Comparison of ENCODE assay signal across 8 mouse cellular contexts in the genomic region with DNA sequence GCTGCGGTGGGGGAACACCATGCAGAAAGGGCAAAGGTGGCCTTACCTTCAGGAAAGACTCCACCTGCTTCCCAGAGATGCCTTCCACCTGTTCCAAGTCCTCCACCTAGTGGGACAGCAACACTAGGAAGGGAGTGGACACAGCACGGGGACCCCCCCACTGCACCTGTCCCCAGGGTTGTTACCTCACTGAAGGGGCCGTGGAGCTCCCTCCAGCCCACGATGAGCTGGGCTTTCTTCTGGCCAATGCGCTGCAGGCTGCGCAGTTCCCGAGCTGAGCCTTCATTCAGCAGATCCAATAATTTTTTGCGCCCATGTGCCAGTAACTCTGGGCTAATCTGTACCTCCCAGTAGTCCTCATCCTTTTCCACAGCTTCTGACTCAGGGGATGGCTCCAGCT. TPM values are rescaled to one million over a fixed set of nuclear protein-coding genes. Genes with fewer than 3 reads are reported as not detected.
DNase-seq lines count a peak whose midpoint lies in the region; ATAC-seq and TF ChIP-seq lines count a peak whose summit lies in the region.

No protein-coding gene starts in this region.

- no peak for ATAC-seq in liver, embryonic 11.5 days (replicated peaks; ENCODE audit: low FRiP score)

- TF ChIP-seq CTCF in gastrocnemius, adult 2 months (IDR thresholded peaks at IDR 0.05), result no peak
- TF ChIP-seq CTCF in testis, adult 2 months (IDR thresholded peaks at IDR 0.05; ENCODE audit: control insufficient read depth, insufficient read depth, insufficient replicate concordance, low read depth, low read length), result no peak

- no peaks in the 10 kb centered on the region; the same call in 1 of the 2 replicates for H3K36me3 ChIP-seq in testis, adult 2 months (ENCODE audit: control insufficient read depth, insufficient read depth, low read length)
- peaks cover 55% of the 10 kb centered on the region for H3K36me3 ChIP-seq in liver, embryonic 11.5 days (ENCODE audit: control insufficient read depth, insufficient read depth, low read length)

- peak overlapping the region; percentile 98 for H3K27ac ChIP-seq in gastrocnemius, adult 2 months
- H3K27ac ChIP-seq in testis, adult 2 months (ENCODE audit: control insufficient read depth, insufficient read depth, low read depth, low read length), result peak overlapping the region; percentile 98
- H3K27ac ChIP-seq in liver, embryonic 11.5 days (ENCODE audit: low read depth, low read length), result peak overlapping the region; percentile 100

- H3K9ac ChIP-seq in liver, embryonic 11.5 days (ENCODE audit: low read depth, low read length), result peak overlapping the region; percentile 100

- 64% methylated on average over 8 of the region's 8 CpGs for WGBS in liver, embryonic 11.5 days

- TF ChIP-seq POLR2A in testis, adult 2 months (IDR thresholded peaks at IDR 0.05; ENCODE audit: control insufficient read depth, low read depth, low read length), result no peak

- H3K4me2 ChIP-seq in liver, embryonic 11.5 days, result peak overlapping the region; percentile 99

- no peaks in the 10 kb centered on the region for H3K9me3 ChIP-seq in liver, embryonic 11.5 days (ENCODE audit: control insufficient read depth, low read length)

- peaks cover 17% of the 10 kb centered on the region for H3K4me1 ChIP-seq in testis, adult 2 months (ENCODE audit: control insufficient read depth, insufficient read depth, low read length)
- peaks cover 36% of the 10 kb centered on the region for H3K4me1 ChIP-seq in liver, embryonic 11.5 days (replicated peaks; ENCODE audit: control insufficient read depth, insufficient read depth, low read length)

- intact Hi-C loops in gastrocnemius, adult 2 months (cut with DNase I), result loop anchor here (5.0 to 10.0 kb wide), 4 partner anchors 74 to 273 kb away; partner anchors contain the start of gene Mapk3

- peak overlapping the region; percentile 95 for H3K4me3 ChIP-seq in gastrocnemius, adult 2 months
- H3K4me3 ChIP-seq in testis, adult 2 months (ENCODE audit: control insufficient read depth, low read depth, low read length), result peak overlapping the region; percentile 83
- peak overlapping the region; percentile 99 for H3K4me3 ChIP-seq in liver, embryonic 11.5 days (ENCODE audit: low read depth, low read length)

- no peaks in the 10 kb centered on the region for H3K27me3 ChIP-seq in testis, adult 2 months (ENCODE audit: control insufficient read depth, insufficient read depth, low read length)
- no peaks in the 10 kb centered on the region for H3K27me3 ChIP-seq in liver, embryonic 11.5 days (replicated peaks; ENCODE audit: control insufficient read depth, insufficient read depth, low read length)

- DNase-seq in gastrocnemius, adult 2 months, result no peak
- DNase-seq in gastrocnemius, adult 8-10 months (ENCODE audit: low spot score in 2 of 2), result no peak
- DNase-seq in testis, postnatal 14 days (ENCODE audit: low spot score), result no peak
- no peak for DNase-seq in liver, embryonic 11.5 days (ENCODE audit: low spot score)
- DNase-seq in T-cell, adult 2 months (ENCODE audit: low spot score), result no peak
- DNase-seq in embryo, embryonic 10 days (ENCODE audit: low spot score), result no peak
- DNase-seq in ovary, adult 18-20 months (ENCODE audit: low spot score), result no peak

RNA-seq across cellular contexts. Expression of gene Maz, which starts 1.0 kb away (rescaled TPM):
- 10 to 100 TPM; 74.5 to 79.0 TPM for total RNA-seq in gastrocnemius, adult 2 months (2021)
- total RNA-seq in gastrocnemius, adult 8-10 months (2022), result 10 to 100 TPM; 67.1 to 73.4 (median 72.5) TPM
- polyA plus RNA-seq in testis, adult 2 months (2012; rRNA removed), result 59.1 and 59.6 TPM in 2 replicates
- 90.8 and 98.8 TPM in 2 replicates for polyA plus RNA-seq in liver, embryonic 11.5 days (2014; fragmentation: Nextera tagmentation; extraction: Ambion mirVana)

RNA-seq across cellular contexts. Expression of gene Prrt2, which starts 6.9 kb away (rescaled TPM):
- total RNA-seq in gastrocnemius, adult 2 months (2021), result under 1 TPM; 0.14 to 0.61 TPM
- total RNA-seq in gastrocnemius, adult 8-10 months (2022), result under 1 TPM in 3 of 4 experiments, not detected in 1; 0.31 to 0.72 (median 0.65) TPM
- 2.7 and 3.4 TPM in 2 replicates for polyA plus RNA-seq in testis, adult 2 months (2012; rRNA removed)
- 4.5 and 5.4 TPM in 2 replicates for polyA plus RNA-seq in liver, embryonic 11.5 days (2014; fragmentation: Nextera tagmentation; extraction: Ambion mirVana)

RNA-seq across cellular contexts. Expression of gene Gm42742, which starts 7.0 kb away (rescaled TPM):
- 10 to 100 TPM; 19.4 to 21.7 TPM for total RNA-seq in gastrocnemius, adult 2 months (2021)
- total RNA-seq in gastrocnemius, adult 8-10 months (2022), result 10 to 100 TPM in 3 of 4 experiments, 1 to 10 TPM in 1; 4.0 to 20.7 (median 14.7) TPM
- polyA plus RNA-seq in testis, adult 2 months (2012; rRNA removed), result 13.5 and 16.2 TPM in 2 replicates
- polyA plus RNA-seq in liver, embryonic 11.5 days (2014; fragmentation: Nextera tagmentation; extraction: Ambion mirVana), result 19.8 and 52.9 TPM in 2 replicates

RNA-seq across cellular contexts. Expression of gene Pagr1a, which starts 10.7 kb away (rescaled TPM):
- 1 to 10 TPM in 1 of 2 experiments, not detected in 1; 2.4 TPM for total RNA-seq in gastrocnemius, adult 2 months (2021)
- 10 to 100 TPM in 1 of 4 experiments, 1 to 10 TPM in 3; 1.3 to 17.6 (median 5.2) TPM for total RNA-seq in gastrocnemius, adult 8-10 months (2022)
- polyA plus RNA-seq in testis, adult 2 months (2012; rRNA removed), result 1.3 and 2.0 TPM in 2 replicates
- 45.6 and 75.0 TPM in 2 replicates for polyA plus RNA-seq in liver, embryonic 11.5 days (2014; fragmentation: Nextera tagmentation; extraction: Ambion mirVana)

RNA-seq across cellular contexts. Expression of gene Pagr1b, which starts 11.6 kb away (rescaled TPM):
- total RNA-seq in gastrocnemius, adult 2 months (2021), result not detected
- total RNA-seq in gastrocnemius, adult 8-10 months (2022), result under 1 TPM in 1 of 4 experiments, not detected in 3; 0.67 TPM
- polyA plus RNA-seq in testis, adult 2 months (2012; rRNA removed), result 0.90 and 1.2 TPM in 2 replicates
- polyA plus RNA-seq in liver, embryonic 11.5 days (2014; fragmentation: Nextera tagmentation; extraction: Ambion mirVana), result 0.41 TPM in 1 of 2 replicates, not detected in the other
